Mouse (Mus musculus) right cerebral cortex, adult 2 months (tissue): ENCODE results near the gene Unc5c.

Experiments
- DNase-seq, 2 experiments: peaks; one replicate each; pipeline ENCODE4 v3.0.0; 2021 to 2022; ENCODE audit warnings: low spot score in 2 of 2

Gene Unc5c

DNA sequence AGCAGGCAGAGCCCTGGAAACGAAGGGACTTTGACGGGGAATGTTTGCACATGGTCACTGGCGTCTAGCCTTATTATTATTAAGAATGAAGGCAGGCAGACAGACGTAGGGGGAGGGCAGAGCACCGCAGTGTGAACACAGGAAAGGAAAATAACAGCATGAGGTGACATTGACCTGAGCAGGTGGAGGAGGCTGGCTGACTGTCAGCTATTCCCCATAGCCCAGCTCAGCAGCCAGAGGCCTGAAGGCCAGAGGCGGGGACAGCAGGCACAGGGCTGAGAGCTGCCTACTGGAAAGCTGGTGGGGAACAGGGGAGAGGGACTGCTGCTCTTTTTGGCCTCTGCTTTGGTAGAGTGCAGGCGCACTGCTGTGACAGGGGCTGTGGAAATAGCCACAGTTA is 345.9 kb downstream of the Unc5c start:
- no peak for DNase-seq

DNA sequence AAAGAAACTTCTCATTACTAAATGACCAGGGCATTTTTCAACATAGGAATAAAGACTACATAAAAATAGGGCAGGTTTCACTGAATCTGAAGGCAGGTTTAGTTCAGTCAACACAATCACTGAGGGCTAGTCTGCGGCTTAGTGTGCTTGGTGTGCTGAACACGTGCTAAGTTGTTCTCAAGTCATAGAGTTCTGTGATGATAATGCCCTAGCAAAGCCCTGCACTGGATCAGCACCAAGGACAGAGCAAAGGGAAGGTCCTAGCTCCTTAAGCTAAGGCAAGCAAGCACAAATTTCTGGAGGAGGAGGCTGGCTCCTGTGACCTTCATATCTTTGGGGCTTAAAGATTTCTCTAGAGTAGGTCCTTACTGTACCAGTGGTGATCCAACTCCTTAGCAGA is 346.3 kb downstream of the Unc5c start:
- no peak for DNase-seq

DNA sequence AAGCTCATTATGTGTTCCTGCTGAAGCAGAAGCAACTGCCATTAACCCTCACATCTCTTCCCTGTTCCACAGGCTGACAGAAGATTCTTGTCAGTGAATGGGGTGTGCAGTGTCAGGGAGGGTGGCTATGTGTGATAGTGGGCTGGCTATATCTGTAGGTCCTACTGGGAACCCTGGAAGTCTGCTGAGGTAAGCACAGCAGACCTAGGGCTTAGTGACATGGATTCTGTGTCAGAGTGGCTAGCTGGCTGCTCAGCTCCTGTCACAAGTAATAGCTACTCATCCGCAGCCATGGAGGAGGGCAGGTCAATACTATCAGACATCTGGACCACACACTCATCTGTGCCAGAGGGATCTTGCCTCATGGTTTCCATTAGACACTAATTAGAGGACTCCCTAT is 349.8 kb downstream of the Unc5c start:
- no peak for DNase-seq

DNA sequence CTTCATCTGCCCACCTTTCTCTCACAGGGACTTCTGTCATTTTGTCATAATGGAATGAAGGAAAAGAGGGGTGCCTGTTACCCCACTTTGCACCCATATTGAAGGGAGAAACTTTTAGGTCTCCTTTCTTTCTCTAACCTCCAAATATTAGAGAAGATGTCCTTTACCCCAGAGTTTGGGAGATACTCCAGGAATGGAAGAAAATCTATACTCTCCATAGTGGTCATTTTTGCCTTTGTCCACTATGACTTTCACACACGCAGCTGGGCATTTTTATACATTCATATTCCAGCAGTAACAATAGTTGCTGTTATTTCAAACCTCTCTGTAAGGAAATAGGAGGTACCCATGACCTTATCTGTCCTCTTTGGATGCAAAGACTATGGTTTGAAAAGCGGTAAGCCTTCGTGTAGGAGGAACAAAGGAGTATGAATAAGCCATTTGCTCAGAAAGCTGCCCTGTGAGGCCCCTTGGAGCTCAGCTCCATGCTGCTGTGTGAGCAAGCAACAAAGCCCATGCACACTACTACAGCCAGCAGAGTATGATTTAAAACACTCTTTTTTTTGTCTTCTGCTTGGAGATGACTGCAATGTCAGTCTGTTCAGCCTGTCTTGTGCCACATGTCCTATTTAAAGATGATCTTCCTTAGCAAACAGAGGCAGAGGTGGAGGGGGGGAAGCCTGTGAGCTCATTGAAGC is 353.7 kb downstream of the Unc5c start:
- DNase-seq: no peak

- DNase-seq: peak; percentile 36 to 38
Observed at GRCm38 (mm10) chr3:141819331-141819941, 354.4 kb downstream of the Unc5c start.

GRCm38 (mm10) chr3:141828301-141828700 is 363.3 kb downstream of the Unc5c start:
- DNase-seq: no peak

- peak; percentile 82 to 86 for DNase-seq
Observed at GRCm38 (mm10) chr3:141831135-141831534, 366.1 kb downstream of the Unc5c start.

DNA sequence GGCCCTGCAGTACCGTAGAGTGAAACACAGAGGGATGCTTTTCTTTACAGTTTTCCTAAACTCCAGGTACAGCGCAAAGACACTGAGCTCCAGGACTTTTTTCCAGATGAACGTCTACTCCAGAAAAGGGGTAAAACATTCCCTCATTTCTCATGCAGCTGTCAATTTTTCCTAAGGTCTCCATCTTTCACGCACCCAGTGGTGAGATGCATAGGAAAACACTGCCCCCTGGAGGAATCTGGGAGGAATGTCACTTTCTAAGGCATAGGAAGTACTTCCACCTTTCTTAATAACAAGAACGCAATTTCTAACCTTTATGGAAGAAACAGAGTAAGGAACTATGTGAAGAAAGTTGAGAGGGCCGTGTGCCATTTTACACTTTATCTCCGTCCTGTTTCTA is 373.8 kb downstream of the Unc5c start:
- DNase-seq: peak; percentile 35 to 62

DNA sequence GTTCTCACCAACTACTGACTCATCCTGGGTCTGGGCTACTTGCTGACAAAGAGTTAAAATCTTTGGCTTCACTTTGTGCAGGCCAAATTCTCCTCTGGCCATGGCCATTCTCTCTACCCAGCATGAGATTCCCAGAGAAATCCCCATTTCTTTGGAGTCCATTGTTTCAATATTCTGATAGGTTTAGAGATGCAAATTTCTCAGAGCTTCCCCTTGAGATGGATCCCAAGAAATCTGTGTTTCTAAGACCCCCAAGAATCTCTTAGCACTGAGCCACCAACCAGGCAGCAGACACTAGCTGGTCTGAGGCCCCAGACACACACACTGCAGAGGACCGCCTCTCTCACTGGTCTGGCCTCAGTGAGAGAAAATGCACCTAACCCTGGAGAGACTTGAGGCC is 384.2 kb downstream of the Unc5c start:
- no peak for DNase-seq

GRCm38 (mm10) chr3:141850141-141850540 is 385.1 kb downstream of the Unc5c start:
- DNase-seq: no peak

- no peak for DNase-seq
Observed at GRCm38 (mm10) chr3:141854339-141854738, 389.3 kb downstream of the Unc5c start.

GRCm38 (mm10) chr3:141857123-141857522 is 392.1 kb downstream of the Unc5c start:
- DNase-seq: no peak

GRCm38 (mm10) chr3:141862816-141863461 is 397.9 kb downstream of the Unc5c start:
- DNase-seq: peak; percentile 62 to 77

DNA sequence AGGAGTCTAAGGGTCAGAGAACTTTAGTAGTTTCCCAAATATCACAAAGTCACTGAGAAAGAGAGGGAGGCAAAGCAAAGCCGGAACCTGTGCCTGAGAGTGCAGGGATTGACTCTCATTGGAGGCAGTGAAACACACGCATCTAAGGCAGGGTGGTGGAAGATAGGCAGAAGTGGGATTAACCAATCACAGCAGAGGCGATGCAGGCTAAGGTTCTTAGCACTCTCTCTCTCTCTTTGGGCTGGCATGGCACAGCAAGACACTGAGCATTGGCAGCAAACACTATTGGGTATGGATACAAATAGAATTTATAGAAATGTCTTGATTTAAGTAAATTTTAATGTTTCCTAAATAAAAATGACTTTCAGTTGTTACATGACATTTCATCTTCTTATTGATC is 406.8 kb downstream of the Unc5c start:
- DNase-seq: no peak

GRCm38 (mm10) chr3:141872337-141873042 is 407.5 kb downstream of the Unc5c start:
- no peak for DNase-seq

DNA sequence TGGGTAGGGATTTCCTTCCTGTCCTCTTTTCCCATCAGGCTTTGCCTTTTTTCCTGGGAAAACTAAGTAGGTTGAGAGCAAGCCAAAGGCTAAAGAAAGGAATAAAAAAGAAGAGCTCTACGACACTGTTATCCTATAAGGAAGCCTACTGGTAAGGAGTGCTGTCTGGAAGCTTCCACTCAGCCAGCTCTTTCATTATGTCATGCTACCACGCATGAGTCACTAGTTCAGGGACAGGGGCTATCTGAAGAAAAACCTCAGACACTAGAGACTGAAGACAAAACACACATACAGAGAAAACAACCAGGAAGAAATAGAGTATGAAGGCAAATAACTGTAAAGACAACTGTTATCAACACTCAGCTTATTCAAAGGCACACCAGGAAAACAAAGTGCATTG is 417.5 kb downstream of the Unc5c start:
- DNase-seq: no peak

- DNase-seq: no peak
Observed at GRCm38 (mm10) chr3:141884190-141884589, 419.2 kb downstream of the Unc5c start.
